Mouse (Mus musculus): Measurements from ENCODE around the gene Lrrn1.

DNA sequence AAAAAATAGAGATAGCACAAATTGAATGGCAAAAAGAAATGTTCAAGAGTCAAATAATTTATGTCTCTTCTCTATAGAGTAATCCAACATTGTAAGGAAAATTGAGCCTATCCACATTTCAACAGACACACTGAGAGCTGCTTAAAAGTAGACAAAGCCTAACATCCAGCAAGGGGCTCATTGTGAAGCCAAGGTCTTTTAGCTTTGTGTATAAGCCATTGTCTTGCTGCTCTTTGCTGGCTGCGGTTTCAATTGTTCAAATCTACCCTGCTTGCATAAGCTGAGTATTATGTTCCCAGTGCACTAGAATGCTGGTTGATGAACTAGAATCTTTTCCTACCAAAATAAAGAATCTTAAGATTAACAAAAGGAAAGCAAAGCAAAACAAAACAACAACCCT lies 33.7 kb upstream of the Lrrn1 start:
- TF ChIP-seq CTCF (IDR thresholded peaks at IDR 0.05; ENCODE audit: low read depth) (no peak), EP300 (IDR thresholded peaks at IDR 0.05; ENCODE audit: low read depth) (no peak)

Data from heart, postnatal 0 days (tissue).